Mouse (Mus musculus) cerebellum, postnatal 4 days (tissue): Measurements from ENCODE around the gene Gcn1l1.

Experiments used
- DNase-seq, 2 experiments: peaks; one replicate each; pipeline ENCODE4 v3.0.0; 2022; ENCODE audit warnings: low spot score in 2 of 2, mixed read lengths in 1 of 2

The Gcn1l1 gene

DNA sequence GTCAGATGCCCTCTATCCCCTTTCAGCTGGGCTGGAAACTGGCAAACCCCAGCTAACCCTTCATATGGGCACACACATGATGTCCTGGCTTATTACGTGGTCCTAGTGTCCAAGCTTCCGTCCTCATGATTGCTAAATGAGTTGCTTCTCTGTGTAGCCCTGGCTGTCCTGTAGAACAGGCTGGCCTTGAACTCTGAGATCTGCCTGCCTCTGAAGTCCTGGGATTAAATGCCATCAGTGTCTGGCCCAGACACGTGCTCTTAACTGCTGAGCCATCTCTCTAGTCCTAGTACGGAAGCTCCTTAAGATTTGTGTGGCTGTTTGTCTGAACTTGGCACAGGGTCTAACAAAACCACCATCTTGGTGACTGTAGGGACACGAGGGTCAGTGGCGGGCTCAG, 38.5 kb downstream of the Gcn1l1 start:
- DNase-seq: no peak

DNA sequence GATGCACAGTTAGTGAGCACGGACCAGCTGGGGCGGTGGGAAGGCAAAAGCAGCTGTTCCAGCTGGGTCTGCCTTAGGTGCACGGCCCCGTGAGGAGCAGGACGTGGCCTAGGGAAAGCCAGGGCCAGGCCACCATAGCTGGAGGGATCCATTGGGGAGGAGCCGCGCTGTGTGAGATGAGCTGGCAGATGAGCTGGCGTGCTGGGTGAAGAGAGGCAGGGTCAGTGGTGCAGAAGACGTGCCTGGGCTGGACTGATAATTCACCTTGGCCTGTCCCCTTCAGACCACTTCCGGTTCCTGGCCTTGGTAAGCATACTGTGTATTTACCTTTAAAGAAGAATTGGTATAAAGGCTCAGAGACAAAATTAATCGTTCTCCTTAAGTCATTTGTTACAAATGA, 46.5 kb downstream of the Gcn1l1 start:
- no peak for DNase-seq

DNA sequence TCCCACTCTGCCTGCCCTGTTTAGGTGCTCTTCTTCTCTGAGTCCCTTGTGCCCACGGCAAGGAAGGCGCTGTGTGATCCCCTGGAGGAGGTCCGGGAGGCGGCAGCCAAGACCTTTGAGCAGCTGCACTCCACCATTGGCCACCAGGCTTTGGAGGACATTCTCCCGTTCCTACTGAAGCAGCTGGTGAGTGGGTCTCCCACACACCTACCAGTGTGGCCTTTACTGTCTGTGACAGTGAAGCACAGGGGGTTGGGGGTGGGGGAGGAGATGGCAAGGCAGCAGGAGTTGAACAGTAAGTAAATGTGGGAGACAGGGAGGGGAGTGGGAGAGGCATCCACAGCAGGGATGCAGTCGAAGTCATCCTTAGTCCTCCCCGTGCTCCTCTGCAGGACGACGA, 48.3 kb downstream of the Gcn1l1 start:
- DNase-seq: no peak

DNA sequence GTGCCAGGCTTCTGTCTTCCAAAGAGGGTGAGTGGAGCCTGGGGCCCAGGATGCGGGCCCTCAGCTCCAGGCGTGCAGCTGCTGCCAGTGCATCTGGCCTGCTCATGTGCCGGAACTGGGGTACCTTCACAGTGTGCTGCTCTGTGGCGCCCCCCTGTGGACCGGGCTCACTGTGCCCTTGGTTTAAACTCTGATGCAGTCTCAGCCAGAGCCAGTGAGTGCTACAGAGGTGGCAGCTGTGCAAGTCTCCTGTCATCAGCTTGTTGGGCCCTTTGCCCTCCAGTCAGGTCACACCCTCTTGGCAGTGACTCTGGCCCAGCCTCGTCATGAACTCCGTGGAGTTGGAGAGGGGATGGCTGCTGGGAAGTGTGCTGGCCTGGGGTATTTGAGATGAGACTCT, 49.9 kb downstream of the Gcn1l1 start:
- peak in 1 of 2 experiments; percentile 32 for DNase-seq

DNA sequence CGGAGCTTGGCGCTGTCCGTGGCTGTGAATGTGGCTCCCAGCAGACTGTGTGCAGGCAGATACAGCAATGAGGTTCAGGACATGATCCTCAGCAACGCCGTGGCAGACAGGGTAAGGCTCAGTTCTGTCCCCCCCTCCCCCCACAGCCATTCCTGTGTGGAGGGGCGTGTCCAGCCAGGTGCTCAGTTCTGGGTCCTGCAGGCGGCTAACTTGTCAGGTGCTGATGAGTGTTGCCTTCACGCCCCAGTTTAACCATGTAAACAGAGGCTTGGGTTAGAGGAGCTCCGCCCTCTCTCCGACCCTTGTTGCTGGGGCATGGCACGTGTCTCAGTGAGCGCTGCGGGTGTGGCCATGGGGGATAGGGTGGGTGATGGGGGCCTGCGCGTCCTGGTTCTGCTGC, 54.6 kb downstream of the Gcn1l1 start:
- DNase-seq: no peak

DNA sequence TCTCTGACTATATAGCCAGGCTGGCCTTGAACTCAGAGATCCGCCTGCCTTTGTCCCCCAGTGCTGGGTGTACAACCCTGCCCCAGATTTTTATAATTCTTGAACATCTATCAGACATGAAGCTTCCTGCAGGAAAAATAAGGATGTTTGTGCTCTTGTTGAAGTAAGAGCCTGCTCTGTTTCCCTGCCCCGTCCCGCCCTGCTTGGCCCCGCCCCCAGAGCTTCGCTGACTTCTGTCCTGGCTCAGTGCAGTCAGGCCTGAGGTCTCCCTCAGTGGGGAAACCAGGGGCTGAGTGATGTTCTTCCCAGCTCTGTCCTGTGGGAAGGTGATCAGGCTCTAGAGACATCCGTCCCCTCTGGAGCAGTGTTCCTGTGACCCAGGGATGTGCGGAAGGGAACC, 57.6 kb downstream of the Gcn1l1 start:
- no peak for DNase-seq

DNA sequence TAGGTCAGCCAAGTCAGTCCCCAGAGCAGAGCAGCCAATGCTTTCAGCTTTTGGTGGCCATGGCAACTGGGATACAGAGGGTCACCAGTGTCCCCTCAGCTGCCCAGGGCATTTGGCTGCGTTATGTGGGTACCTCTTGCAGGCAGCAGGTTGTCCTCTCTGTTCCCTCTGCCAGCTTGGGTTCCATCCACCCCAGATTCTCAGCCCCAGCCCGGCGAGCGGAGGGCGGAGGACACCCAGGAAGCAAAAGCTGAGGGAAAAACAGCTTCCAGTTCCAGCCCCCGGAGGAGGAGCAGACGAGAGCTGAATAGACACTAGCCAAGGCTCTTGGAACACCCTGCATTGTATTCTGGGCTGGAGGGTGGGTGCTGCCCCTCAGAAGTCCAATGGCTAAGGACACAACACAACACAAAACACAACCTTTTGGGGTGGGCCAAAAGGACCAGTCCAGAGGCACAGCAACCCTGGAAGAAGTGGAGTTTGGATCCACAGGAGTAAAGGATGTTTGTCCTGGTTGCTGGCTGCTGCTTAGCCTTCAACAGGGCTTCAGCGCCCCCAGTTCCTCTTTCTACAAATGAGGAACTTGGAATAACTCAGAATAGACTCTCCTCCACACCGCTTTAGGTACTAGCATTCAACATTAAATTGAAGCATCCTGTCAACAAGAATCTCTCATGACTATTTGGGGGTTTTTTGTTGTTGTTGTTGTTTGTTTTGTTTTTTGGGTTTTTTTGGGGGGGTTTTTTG, 58.8 kb downstream of the Gcn1l1 start:
- no peak for DNase-seq

DNA sequence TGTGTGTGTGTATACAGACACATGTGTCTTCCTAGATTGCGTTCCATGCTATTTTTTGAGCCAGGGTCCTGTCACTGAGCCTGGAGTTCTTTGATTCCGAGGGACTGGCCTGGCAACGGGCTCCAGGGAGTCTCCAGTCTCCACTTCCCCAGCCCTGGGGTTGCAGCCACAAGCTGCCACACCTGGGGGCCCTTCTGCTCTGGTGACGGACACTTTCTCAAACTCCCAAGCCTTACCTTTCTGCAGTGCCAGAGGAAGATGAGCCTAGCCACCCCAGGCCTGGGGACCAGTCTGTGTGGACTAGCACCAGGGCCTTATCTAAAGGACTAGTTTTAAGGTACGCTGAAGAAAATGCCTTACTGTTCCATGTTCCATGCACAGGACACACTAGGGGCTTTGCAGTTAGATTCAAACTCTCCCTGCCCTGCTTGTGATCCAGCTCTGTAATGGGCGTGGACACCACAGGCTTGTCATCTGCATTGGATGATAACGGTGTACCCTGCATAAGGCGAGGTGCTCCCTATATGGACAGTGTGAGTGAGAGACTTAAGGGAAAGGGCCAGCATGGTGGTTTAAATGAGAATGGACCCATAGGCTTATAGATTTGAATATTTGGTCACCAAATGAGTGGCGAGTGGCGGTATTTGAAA, 61.3 kb downstream of the Gcn1l1 start:
- DNase-seq: no peak

DNA sequence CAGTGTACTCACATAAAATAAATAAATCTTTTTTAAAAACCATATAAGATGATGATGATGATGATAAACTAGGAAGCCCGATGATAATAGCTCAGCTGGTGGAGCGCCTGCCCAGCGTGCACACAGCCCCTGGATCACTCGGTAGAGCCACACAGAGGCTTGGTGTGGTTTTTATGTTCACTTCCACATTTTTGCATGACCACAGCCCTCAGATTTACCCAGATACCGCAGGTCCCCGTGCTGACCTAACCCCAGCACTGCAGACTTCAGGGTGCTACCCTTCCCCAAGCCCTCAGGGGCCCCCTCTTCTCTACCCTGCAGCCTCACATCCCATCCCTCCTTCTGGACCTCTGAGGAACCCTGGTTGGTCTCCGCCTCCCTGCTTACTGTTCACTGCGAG, 63.0 kb downstream of the Gcn1l1 start:
- DNase-seq: no peak

DNA sequence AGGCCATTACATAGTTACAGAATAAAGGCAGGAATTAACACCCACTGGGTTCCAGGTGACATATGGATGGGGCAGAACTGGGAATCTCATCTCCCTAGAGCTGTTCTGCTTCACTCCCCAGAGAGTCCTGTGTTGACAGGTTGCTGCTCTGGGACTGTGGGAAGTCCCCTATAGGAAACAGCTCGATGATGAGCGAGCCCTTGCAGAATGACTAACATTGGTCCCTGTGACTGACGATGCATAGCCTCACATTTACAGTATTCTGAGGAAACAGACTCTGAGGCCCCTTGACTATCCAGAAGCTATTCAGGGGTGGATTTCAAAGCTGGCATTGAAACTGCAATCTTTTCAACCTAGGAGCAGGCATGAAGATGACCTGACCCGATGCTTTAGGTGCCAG, 64.6 kb downstream of the Gcn1l1 start:
- no peak for DNase-seq

DNA sequence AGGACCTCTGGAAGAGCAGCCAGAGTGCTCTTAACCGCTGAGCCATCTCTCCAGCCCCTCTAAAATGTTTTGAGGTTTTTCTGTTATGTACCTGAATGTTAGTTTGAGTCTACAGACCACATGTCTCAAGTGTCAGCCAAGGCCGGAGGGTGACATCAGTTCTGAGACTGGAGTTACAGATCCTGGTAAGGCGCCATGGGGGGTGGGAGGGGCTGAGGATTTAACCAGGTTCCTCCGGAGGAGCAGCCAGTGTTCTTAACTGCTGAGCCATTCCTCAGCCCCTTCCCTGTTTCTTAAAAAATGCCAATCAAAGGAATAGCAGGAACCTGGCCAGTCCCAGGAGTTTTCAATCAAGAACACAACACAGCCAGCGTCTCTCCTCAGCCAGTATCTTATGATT, 65.2 kb downstream of the Gcn1l1 start:
- no peak for DNase-seq

DNA sequence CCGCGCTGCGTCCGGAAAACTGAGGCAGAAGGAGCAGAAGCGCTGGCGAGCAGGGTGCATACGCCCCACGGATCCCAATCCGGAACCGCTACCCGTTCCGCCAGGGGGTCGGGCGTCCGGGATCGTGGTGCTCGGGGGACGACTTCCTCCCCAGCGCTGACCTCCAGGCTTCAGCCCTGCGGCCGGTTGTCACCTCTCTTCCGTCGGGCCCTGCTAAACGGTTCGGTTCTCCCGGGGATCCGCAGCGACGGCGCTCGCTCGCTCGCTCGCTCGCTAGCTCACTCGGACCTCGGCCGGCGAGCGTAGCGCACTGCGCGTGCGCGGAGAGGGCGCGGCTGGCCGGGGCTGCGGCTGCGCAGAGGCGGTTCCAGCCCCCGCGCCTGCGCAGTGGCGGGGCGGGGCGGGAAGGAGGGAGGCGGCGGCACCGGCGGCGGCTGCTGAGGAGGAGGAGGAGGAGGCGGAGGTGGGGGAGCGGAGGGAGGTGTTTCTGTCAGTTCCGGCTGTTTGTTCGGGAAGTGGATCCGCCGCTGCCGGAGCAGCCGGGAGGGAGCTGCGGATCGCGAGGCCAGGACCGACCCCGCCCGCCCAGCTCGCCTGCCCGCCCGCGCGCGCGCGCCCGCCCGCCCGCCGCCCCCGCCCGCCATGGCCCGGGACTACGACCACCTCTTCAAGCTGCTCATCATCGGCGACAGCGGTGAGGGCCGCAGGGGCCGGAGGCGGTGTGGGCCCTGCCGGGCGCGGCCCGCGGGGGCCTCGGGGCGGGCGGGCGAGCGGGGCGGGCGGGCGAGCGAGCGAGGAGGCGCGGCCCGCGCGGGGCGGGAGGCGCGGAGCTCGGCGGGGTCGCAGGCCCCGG, 66.7 kb downstream of the Gcn1l1 start, which contains the start of gene Rab35:
TSS of gene Rab35 (plus strand) at position 404 of the 853 bp plus-strand sequence.
- DNase-seq: peak; percentile 77 to 95

DNA sequence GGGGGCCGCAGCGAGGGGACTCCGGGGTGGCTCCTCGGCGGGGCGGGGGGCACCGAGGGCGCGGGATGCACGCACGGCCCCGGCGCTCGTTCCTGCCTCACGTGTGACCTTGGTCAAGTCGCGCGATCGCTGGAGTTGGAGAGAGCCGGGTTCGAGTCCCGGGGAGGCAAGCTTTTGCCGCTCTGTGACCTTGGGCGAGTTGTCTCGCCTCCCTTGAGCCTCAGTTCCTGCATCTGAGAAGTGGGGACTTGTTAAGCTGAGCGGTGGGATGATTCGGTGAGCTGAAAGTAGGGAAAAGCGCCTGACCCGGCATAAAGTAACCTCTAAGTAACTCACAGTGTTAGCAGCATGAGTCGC, 67.3 kb downstream of the Gcn1l1 start:
- DNase-seq: peak in 1 of 2 experiments; percentile 44

DNA sequence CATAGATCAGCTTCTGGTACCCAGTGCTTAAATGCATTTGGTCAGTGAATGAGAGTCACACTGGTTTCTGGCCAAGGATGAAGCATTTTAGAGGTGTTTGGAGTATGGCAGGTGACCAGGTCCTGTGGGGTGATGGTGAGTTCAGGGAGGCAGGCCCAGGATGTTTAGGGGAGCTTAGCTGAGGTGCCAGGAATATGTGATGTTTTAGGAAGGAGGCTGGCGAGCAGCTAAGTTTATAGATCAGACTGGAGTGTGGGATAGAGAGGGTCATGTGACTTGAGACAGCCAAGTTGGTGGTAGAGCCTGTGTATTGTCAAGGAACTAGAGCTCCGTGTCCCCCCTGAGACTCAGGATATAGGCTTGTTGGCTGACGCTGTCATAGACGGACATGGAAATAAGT, 68.0 kb downstream of the Gcn1l1 start:
- DNase-seq: no peak

DNA sequence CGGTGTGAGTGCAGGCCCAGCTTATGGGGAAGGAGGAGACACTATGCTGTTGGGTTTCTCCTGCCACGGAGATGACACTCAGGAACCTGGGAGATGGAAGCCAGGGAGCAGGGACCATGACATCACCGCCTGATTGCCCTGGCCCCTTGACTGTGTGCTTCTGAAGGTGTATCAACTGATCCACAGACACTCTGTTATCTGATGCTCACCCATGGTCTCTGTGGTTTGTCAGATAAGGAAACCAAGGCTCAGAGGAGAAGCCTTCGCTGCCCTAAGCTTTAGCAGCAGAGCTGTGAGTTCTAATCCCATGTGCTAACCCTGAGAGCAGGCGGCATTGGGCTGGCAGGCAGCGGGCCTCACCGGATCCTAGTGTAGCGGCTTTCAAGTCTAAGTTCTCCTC, 69.0 kb downstream of the Gcn1l1 start:
- DNase-seq: no peak

DNA sequence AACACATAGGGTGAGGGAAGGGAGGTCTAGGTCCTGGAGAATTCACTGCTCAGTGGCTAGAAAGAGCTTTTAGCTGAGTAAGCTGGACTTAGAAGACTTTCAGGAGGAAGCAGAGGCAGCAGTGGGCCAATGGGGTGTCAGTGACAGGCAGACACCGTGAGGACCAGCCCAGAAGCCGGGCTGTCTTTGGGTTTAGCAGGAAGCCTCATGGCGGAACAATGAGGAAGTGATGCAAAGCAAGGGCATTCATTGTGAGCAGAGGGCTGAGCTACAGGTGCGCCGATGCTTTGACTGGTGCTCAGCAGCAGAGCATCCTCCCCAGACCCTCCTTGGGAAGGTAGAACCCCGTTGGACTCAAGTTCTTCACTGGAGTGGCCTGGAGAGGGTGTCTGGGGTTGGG, 70.5 kb downstream of the Gcn1l1 start:
- no peak for DNase-seq

DNA sequence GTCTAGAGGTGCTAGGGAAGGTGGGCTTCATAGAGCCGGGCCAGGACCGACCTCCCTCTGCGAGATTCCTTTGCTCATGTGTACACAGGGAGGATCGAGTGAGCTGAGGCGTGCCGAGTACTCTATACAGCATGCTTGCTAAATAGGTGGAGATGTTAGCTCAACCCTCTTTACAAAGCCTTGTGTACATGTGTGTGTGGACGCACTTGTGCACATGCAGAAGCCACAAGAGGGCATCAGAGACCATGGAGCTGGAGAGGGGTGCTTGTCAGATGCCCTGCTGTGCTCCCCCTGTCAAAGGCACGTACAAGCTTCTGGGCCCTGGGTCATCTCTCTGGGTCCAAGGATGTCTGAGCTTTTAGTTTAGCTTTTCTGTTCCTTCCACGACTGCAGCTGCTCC, 79.1 kb downstream of the Gcn1l1 start:
- DNase-seq: no peak

DNA sequence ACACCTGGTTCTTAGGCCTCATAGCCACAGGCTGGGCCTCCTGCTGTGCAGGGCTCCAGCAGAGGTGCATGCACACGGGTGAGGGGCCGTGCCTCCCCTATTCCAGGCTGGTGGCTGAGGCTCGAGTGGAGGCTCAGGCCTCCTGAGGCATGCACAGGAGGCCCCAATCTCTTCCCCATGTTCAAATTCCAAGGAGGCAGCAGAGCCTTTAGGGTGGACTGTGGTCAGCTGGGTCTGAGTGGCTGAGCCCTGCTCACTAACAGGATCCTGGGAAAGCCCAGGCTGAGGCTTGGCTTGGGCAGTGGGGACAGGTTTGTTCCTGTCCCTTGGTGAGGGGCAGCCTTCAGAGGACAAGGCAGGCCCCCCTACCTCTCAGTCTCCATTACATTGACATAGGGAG, 83.8 kb downstream of the Gcn1l1 start:
- DNase-seq: no peak

DNA sequence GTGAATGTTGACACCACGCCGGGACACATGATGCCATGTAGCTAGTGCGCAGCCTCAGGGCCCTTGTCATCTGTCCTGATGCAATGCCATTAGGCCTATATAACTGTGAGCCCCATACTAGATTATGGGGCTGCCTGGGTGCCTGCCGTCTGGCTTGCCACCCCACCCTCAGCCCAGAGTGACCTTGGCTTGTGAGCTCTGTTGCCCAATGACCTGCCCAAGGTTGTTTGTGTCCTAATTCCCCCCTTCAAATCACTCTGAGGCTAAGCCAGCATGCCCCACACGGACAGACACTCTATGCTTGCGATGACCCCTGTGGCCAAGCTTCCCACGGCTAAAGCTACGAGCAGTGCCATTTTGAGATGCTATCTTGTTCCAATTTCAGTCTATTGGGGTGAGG, 84.6 kb downstream of the Gcn1l1 start:
- DNase-seq: no peak

DNA sequence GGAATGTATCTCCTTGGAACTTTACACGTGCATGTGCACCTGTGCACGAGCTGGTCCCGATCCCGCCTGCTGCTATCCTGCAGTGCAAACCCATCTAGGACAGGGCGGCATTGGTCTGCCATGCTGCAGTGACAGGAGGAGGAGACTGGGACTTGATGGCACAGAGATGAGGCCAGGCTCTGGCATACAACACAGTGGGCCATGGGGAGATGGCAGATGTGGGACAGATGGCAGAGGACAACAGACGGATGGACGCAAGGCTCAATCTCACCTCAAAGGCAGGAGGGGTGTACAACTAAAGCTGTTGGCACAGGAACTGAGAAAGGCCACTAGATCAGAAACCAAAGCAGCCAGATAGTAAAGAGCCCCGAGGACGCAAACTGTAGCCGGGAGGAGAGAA, 85.8 kb downstream of the Gcn1l1 start:
- DNase-seq: no peak

DNA sequence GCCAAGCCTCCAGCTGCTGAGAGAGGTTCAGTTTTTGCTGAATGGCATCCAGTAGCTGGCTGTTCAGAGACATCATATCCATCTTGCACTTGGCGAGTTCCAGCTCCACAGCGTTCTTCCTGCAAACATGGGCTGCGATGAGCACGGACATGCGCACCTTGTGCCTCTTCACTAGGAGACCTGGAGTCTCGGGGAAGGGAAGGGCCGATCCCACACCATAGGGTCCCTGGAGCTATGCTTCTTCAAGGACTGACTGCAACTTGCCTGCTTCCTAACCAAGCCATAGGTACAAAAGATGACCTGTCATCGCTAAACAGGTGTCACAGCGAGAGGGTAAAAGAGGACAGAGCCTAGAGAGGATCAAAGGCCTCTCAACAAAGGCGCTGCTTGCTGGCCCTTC, 86.8 kb downstream of the Gcn1l1 start:
- no peak for DNase-seq

DNA sequence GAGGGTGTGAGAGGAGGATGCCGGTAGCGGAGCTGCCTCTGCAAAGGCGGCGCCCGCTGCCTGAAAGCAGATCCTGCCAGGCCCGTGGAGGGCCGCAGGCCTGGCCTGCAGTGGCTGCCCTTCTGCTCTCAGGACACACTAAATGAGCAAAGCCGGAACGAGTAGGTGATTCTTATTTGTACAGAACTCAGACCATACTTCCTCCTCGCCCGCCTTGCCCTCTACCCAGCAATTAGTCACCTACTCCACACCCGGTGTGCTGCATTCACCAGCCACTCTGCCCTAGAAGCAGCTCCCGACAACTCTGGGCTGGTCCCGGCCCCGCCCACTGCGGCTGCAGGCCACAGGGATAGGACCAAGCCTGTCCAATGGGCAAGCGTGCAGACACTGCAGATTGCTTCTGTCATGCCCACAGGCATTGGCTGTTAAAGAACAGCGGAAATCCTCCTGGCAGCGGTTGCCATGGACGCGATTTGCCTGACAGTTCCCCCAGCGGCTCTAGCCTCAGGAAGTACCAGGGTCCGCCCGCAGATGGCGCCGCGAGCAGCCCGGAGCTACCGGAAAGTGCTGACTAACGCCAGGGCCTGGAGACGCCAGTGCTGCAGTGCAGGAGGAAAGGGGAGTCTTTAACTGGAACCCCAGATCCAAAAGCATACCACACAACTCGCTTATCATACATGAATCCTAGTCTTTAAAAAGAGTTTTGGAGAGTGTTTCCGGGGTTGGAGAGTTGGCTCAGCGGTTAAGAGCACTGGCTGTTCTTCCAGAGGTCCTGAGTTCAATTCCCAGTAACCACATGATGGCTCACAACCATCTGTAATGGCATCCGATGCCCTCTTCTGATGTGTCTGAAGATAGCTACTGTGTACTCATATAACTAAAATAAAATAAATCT, 87.9 kb downstream of the Gcn1l1 start:
- DNase-seq: peak; percentile 100
